Mouse (Mus musculus) Patski (cell line): ENCODE measurements at regions not wholly inside any gene's neighbourhood (a gene's known extent, or its start where the extent isn't known, plus 50 kb on each side); places are given as distances from the start of the nearest gene placed in this dataset.
A peak's percentile ranks its signal among the peaks of the same experiment; 100 is the strongest.
"Not testable (repeated sequence)": the region's sequence is repeated elsewhere in the genome, so short reads cannot be mapped to it uniquely, and the experiment has no call there.

ENCODE experiments used
- ATAC-seq: fragments of 100-300 bp; one replicate; pipeline ENCODE4 v1.8.0; 2021
- CTCF ChIA-PET: fragments of 350-600 bp; sonication (Branson Sonifier 250); formaldehyde crosslinking; loops from one replicate; lab custom pipeline; 2022; ENCODE audit warnings: inconsistent platforms; lab: Charles Lee
- POLR2A ChIA-PET: fragments of 350-600 bp; sonication (Branson Sonifier 250); formaldehyde crosslinking; loops from one replicate; lab custom pipeline; 2022; ENCODE audit warnings: antibody characterized with exemption, inconsistent platforms; lab: Charles Lee
- DNase-seq: peaks from one replicate; pipeline ENCODE4 v3.0.0-alpha.2; 2011; ENCODE audit warnings: low read depth, low spot score
- H3K27me3 ChIP-seq: fragments of 371-371 bp; one replicate; pipeline ENCODE4 v1.5.1; 2021
- CTCF ChIP-seq: fragments of 100-300 bp; IDR thresholded peaks from one replicate; pipeline ENCODE4 v1.5.1; 2021
- in situ Hi-C: fragments of 300-500 bp; cut with MboI; formaldehyde crosslinking; loops from 3 replicates; pipeline ENCODE4 v1.11.1; 2018; ENCODE audit warnings: low pct_unique_long_range_greater_than_20kb, mixed read lengths

- in situ Hi-C loops: no loop called here
- ChIA-PET POLR2A (no interaction called here), CTCF (interaction anchor here (5.8 kb wide), 1 partner anchor 14 kb away, joined by 26 read pairs; no protein-coding TSS in a partner anchor)
- no peak for TF ChIP-seq CTCF
- H3K27me3 ChIP-seq: peaks cover 5% of the 10 kb centered on the region
- DNase-seq (no peak), ATAC-seq (no peak)
These were observed 167.4 kb upstream of the Npvf start for GRCm38 (mm10) chr6:50821401-50822235.

- in situ Hi-C loops: no loop called here
- ChIA-PET CTCF (interaction anchor here (5.8 kb wide), 1 partner anchor 15 kb away, joined by 26 read pairs; no protein-coding TSS in a partner anchor), POLR2A (no interaction called here)
- peaks cover 5% of the 10 kb centered on the region for H3K27me3 ChIP-seq
- DNase-seq (no peak), ATAC-seq (no peak)
- no peak for TF ChIP-seq CTCF
These were observed 168.3 kb upstream of the Npvf start for GRCm38 (mm10) chr6:50822236-50823151.

- TF ChIP-seq CTCF: no peak
- peaks cover 3% of the 10 kb centered on the region for H3K27me3 ChIP-seq
- ChIA-PET POLR2A (no interaction called here), CTCF (interaction anchor here (5.8 kb wide), 1 partner anchor 16 kb away, joined by 26 read pairs; no protein-coding TSS in a partner anchor)
- DNase-seq: no peak
- in situ Hi-C loops: no loop called here
- ATAC-seq: no peak
These were observed 169.1 kb upstream of the Npvf start for GRCm38 (mm10) chr6:50823220-50823910.

- POLR2A ChIA-PET: no interaction called here
- TF ChIP-seq CTCF: no peak
- in situ Hi-C loops: no loop called here
- no peak for ATAC-seq
- CTCF ChIA-PET: interaction anchor here (1.3 kb wide), 1 partner anchor 112 kb away, joined by 4 read pairs; no protein-coding TSS in a partner anchor
- no peaks in the 10 kb centered on the region for H3K27me3 ChIP-seq
- DNase-seq: no peak
These were observed 170.2 kb upstream of the Npvf start for GRCm38 (mm10) chr6:50824466-50824865.

DNA sequence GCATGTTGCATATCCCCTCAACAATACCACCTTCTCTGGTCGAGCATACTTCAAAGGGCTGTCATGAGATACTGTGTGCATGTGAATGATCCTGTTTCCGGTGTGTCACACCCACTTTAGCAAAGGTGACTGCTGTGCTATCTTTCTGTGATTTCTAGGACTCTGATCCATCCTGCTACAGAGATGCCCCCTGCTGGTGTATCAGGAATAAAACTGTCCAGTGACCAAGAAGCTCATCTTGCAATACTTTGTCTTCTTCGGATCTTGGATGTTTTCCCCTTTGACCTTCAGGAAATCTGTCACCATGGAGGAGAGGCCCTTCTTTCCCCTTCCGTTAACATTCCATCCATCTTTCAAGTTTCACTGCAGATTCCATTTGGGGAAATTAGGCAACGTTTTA is 177.5 kb upstream of the Npvf start:
- POLR2A ChIA-PET: no interaction called here
- no peak for DNase-seq
- in situ Hi-C loops: no loop called here
- H3K27me3 ChIP-seq: peaks cover 28% of the 10 kb centered on the region
- ATAC-seq: no peak
- TF ChIP-seq CTCF: peak; percentile 29
- CTCF ChIA-PET: interaction anchor here (0.8 kb wide), 1 partner anchor 25 kb away, joined by 5 read pairs; no protein-coding TSS in a partner anchor

- DNase-seq (peak; percentile 22), ATAC-seq (no peak)
- CTCF ChIA-PET: interaction anchor here (1.2 kb wide), 1 partner anchor 94 kb away, joined by 3 read pairs; no protein-coding TSS in a partner anchor
- TF ChIP-seq CTCF: no peak
- H3K27me3 ChIP-seq: peaks cover 29% of the 10 kb centered on the region
- POLR2A ChIA-PET: interaction anchor here (0.7 kb wide), 1 partner anchor 224 kb away, joined by 4 read pairs; no protein-coding TSS in a partner anchor
- in situ Hi-C loops: no loop called here
These were observed 181.9 kb upstream of the Npvf start for GRCm38 (mm10) chr6:50835997-50836625.

DNA sequence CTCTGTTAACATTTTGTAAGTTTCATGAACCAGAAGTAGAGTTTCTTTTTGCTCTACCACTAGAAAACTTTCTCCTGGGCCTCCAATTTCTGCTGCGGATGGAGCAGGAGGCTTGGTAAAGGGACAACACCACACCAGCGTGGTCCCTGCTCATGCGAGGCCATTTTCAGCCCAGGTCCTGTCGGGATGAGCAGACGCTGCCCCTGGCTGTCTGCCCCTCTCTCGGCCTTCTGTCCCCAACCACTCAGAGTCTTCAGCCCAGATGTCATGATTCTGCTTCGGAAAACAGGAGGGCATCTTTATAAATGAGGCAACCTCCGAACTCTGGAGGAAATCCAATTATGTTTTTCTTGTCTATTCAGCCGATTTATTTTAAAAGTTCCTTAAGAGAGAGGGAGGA is 186.6 kb upstream of the Npvf start:
- POLR2A ChIA-PET: no interaction called here
- TF ChIP-seq CTCF: no peak
- in situ Hi-C loops: no loop called here
- H3K27me3 ChIP-seq: peaks cover 46% of the 10 kb centered on the region
- no peak for DNase-seq
- ATAC-seq: no peak
- CTCF ChIA-PET: no interaction called here

- CTCF ChIA-PET: not testable (repeated sequence)
These were observed 191.0 kb upstream of the Npvf start for GRCm38 (mm10) chr6:50845246-50845645.

GRCm38 (mm10) chr6:50846740-50847516 is 192.7 kb upstream of the Npvf start:
- POLR2A ChIA-PET: no interaction called here
- CTCF ChIA-PET: no interaction called here
- H3K27me3 ChIP-seq: peaks cover 56% of the 10 kb centered on the region
- TF ChIP-seq CTCF: no peak
- no peak for ATAC-seq
- DNase-seq: no peak
- in situ Hi-C loops: no loop called here

More at GRCm38 (mm10) chr6:50845246-50845645, 191.0 kb upstream of the Npvf start:
- POLR2A ChIA-PET, in situ Hi-C loops, DNase-seq, ATAC-seq: not testable (repeated sequence)
- peaks cover 63% of the 10 kb centered on the region for H3K27me3 ChIP-seq
